Mouse (Mus musculus) testis, adult 2 months (tissue): ENCODE results near the gene Pex14.

Source experiments
- CTCF ChIP-seq: fragments of 200-500 bp; IDR thresholded peaks from 2 replicates; pipeline ENCODE4 v1.5.1; 2012; ENCODE audit warnings: low read depth, mild to moderate bottlenecking, inconsistent platforms, low read length, moderate library complexity; ENCODE audit not compliant: control insufficient read depth, insufficient read depth, insufficient replicate concordance
- POLR2A ChIP-seq: fragments of 200-500 bp; IDR thresholded peaks from 2 replicates; pipeline ENCODE4 v1.6.1; 2012; ENCODE audit warnings: low read depth, mild to moderate bottlenecking, inconsistent platforms, low read length, moderate library complexity; ENCODE audit not compliant: control insufficient read depth

DNA sequence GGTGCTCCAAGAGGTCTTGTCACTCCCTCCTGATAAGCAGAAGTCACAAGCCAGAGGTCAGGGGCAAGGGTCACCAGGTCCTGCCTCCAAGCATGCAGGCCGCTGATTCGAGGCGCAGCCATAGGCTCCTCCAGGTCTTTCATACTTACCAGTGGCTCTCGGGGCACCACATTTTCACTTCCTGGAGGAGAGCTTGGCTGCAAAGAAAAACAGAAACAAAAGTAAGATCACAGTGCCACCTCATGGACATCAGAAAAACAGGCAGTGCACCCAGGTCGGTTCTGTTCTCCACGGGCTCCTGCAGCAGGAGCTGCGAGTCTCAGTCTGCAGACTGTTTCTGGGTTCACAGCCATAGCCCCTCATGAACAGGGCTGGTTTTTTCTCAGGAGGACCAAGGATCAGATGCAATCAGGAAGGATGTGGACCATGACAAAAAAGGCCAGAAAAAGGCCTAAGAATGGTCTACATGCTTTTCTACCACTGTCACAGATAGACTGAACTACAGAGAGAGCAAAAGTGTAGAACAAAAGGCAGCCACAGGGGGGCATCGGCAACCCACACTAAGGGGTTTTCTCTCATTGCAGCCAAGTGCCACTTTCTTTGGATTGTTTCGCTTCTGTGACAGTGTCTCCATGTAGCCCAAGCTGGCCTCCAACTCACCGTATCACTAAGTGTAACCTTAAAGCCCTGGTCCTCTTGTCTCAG, 23.7 kb downstream of the Pex14 start:
- TF ChIP-seq CTCF (peak; percentile 20; the same call in 1 of the 2 replicates), POLR2A (no peak)
